13 mouse cellular contexts compared by ENCODE assay signal in the genomic region with DNA sequence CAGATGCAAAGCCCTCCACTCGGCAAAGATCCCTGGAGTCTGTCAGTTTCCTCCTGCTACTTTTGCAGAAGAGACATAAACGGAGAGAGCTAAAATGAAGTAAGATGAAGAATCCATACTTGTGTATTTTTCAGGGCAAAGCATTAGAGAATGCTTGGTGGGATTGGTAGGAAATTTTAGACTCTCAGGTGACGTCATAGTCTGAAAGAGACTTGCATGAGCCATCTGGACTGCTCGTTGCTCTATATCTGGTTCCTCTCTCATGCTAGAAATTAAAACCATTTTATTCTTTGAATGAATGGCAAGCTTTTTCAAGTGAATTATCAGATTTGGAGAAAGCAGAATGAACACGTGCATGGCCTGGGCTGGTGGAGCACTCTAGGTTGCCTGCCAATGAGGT.
"Had no signal": no experiment of that assay in that cellular context is flagged by ENCODE, and none has a peak within 500 bp of the region (broad histone marks: within the 10 kb centered on the region; RNA-seq: fewer than 3 reads in every experiment).

No protein-coding gene starts in this region.

- H3K36me3 ChIP-seq: liver, embryonic 15.5 days; midbrain, embryonic 13.5 days; stomach, embryonic 15.5 days had no signal

- H3K4me1 ChIP-seq: liver, embryonic 15.5 days; midbrain, embryonic 13.5 days; stomach, embryonic 15.5 days had no signal

- H3K4me2 ChIP-seq: liver, embryonic 11.5 days; liver, embryonic 15.5 days; midbrain, embryonic 13.5 days; stomach, embryonic 15.5 days had no signal

- H3K9ac ChIP-seq: liver, embryonic 15.5 days; midbrain, embryonic 13.5 days; stomach, embryonic 15.5 days had no signal

- H3K27me3 ChIP-seq: liver, embryonic 15.5 days; midbrain, embryonic 13.5 days; stomach, embryonic 15.5 days had no signal

- ATAC-seq: lung, postnatal 0 days; midbrain, embryonic 13.5 days had no signal

- H3K9me3 ChIP-seq: liver, embryonic 15.5 days; stomach, embryonic 15.5 days had no signal

- H3K4me3 ChIP-seq: layer of hippocampus, adult 2 months; liver, embryonic 15.5 days; midbrain, embryonic 13.5 days; stomach, embryonic 15.5 days had no signal

- H3K27ac ChIP-seq: layer of hippocampus, adult 2 months; liver, embryonic 15.5 days; midbrain, embryonic 13.5 days; stomach, embryonic 15.5 days had no signal

- DNase-seq: kidney, adult 11 months; kidney, adult 9 months; kidney, postnatal 10 days; kidney, postnatal 4 days; lung, adult 2 months; lung, postnatal 36 days; thymus, postnatal 36 days had no signal
